Mouse (Mus musculus): ENCODE measurements around the gene Fzd4.

DNA sequence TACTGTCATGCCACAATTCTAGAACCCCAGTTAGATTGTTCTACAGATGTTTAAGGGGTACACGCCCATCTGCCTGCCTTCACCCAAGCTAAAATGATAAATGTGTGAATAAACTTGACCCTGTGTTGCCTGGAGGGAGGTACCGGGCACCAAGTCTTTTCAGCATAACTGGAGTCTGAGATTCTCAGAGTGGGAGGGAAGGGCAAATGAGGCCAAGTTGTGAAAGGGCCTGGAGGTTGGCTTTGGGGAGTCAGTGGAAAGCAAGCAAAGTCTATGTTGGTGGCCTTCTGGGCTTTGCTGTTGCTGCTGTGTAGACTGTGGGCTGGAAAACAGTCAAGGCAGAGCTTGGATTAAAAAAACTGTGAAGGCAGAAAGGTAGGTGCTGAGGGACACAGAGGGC, 13.6 kb downstream of the Fzd4 start:
- TF ChIP-seq CTCF (IDR thresholded peaks at IDR 0.05; ENCODE audit: low read depth, low read length), result no peak
- TF ChIP-seq POLR2A (IDR thresholded peaks at IDR 0.05; ENCODE audit: insufficient read depth, low read length), result no peak
- TF ChIP-seq EP300 (IDR thresholded peaks at IDR 0.05; ENCODE audit: insufficient read depth, low read depth, low read length), result no peak
